Mouse (Mus musculus) bone marrow, adult 2 months (tissue): Measurements from ENCODE around the gene Tbcd. TPM values are rescaled to one million over a fixed set of nuclear protein-coding genes. Genes with fewer than 3 reads are reported as not detected.
A peak's percentile ranks its signal among the peaks of the same experiment; 100 is the strongest.

Experiments used
- H3K27ac ChIP-seq: fragments of 200-500 bp; 2 replicates; pipeline ENCODE4 v1.5.1; 2012; ENCODE audit warnings: low read depth, mild to moderate bottlenecking, control low read depth, inconsistent platforms, low read length; ENCODE audit not compliant: control insufficient read depth, poor library complexity, insufficient read depth
- H3K4me1 ChIP-seq: fragments of 200-500 bp; 2 replicates; pipeline ENCODE4 v1.6.1; 2011; ENCODE audit warnings: low read length; ENCODE audit not compliant: control insufficient read depth, insufficient read depth
- H3K4me3 ChIP-seq: fragments of 200-500 bp; replicated peaks from 2 replicates; pipeline ENCODE3; 2011; ENCODE audit warnings: mild to moderate bottlenecking, low read depth, low read length, control low read depth; ENCODE audit not compliant: control insufficient read depth
- CTCF ChIP-seq: fragments of 200-500 bp; IDR thresholded peaks from 2 replicates; pipeline ENCODE4 v1.5.1; 2011; ENCODE audit warnings: low read length, control low read depth; ENCODE audit not compliant: control insufficient read depth, insufficient read depth
- POLR2A ChIP-seq: fragments of 200-500 bp; IDR thresholded peaks from 2 replicates; pipeline ENCODE4 v1.6.1; 2011; ENCODE audit warnings: low read depth, mild to moderate bottlenecking, control low read depth, low read length, borderline replicate concordance; ENCODE audit not compliant: control insufficient read depth
- WGBS: fragments of 180-500 bp; shearing (Covaris S2); methylation state at CpG from one replicate; pipeline ENCODE4 v1.1.7; 2018; 5-methylcytosine and 5-hydroxymethylcytosine counted together
- polyA plus RNA-seq: library from polyadenylated mRNA; stranded (reverse); fragments of >200 nt; gene quantifications from 2 replicates; pipeline ENCODE4 v1.2.4, GENCODE M21; 2011; ENCODE audit warnings: low replicate concordance; ENCODE audit not compliant: missing spikeins, insufficient read depth, insufficient read length

Gene Tbcd
- polyA plus RNA-seq, 1 experiment, result 25.2 TPM

DNA sequence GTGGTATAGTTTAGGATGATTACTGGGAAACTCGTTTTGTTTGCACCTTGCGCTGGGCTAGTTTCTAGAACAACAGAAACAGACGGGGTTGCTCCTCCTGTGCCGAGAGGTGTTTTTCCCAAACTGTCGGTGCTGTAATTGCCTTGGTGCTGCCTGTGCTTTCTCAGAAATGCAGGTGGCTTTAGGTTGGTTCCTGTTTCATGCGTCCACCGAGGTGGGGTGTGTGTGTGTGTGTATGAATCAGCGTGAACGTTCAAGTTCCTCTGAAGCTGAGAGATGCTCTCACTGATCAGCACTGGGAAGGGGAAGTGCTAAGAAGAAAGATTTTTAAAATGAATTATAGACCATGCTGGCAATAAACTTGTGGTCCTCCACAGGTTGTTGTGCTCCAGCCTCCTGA, 34.1 kb downstream of the Tbcd start:
- no peaks in the 10 kb centered on the region for H3K4me1 ChIP-seq
- H3K27ac ChIP-seq, result peak overlapping the region; percentile 23; the same call in 1 of the 2 replicates
- no peak overlapping the region for H3K4me3 ChIP-seq
- 10% methylated on average over 9 of the region's 9 CpGs for WGBS
- no peak for TF ChIP-seq POLR2A
- no peak for TF ChIP-seq CTCF

- Histone ChIP-seq H3K4me1 (no peaks in the 10 kb centered on the region; the same call in 1 of the 2 replicates), H3K4me3 (no peak overlapping the region), H3K27ac (no peak overlapping the region)
- TF ChIP-seq CTCF, result no peak
- TF ChIP-seq POLR2A, result no peak
Measured at GRCm38 (mm10) chr11:121490651-121491050, 38.9 kb downstream of the Tbcd start.

GRCm38 (mm10) chr11:121500595-121500994, 48.8 kb downstream of the Tbcd start:
- H3K4me1 ChIP-seq, result no peaks in the 10 kb centered on the region
- TF ChIP-seq CTCF, result no peak
- no peak for TF ChIP-seq POLR2A
- no peak overlapping the region for H3K4me3 ChIP-seq
- no peak overlapping the region for H3K27ac ChIP-seq

DNA sequence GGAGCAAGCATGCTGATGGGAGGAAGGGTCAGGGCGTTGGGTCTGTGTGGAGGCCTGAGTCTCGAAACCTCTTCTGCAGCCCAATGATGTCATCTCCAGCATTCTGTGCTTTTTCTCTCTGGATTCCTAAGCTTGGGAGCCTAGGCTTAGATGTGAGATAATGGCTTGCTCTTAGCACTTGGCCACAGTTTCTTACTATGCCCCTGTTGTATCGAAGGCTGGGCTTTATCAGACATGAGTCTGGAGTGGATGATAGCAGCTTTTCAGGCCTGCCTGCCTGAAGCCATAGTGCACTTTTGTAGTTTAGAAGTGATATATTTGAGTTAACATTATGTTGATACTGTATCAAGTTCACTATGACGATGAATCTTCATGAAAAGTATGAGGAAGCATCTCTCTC, 49.8 kb downstream of the Tbcd start:
- 66% methylated on average over 4 of the region's 4 CpGs for WGBS
- H3K4me1 ChIP-seq, result no peaks in the 10 kb centered on the region

GRCm38 (mm10) chr11:121502000-121502860, 50.5 kb downstream of the Tbcd start:
- Histone ChIP-seq H3K4me1 (no peaks in the 10 kb centered on the region), H3K27ac (no peak overlapping the region), H3K4me3 (no peak overlapping the region)
- 75% methylated on average over 4 of the region's 4 CpGs for WGBS
- TF ChIP-seq CTCF (no peak), POLR2A (no peak)

More for the DNA sequence above, 49.8 kb downstream of the Tbcd start:
- no peak overlapping the region for H3K4me3 ChIP-seq
- TF ChIP-seq POLR2A (no peak), CTCF (no peak)
- H3K27ac ChIP-seq, result no peak overlapping the region

GRCm38 (mm10) chr11:121508478-121508877, 56.7 kb downstream of the Tbcd start:
- no peak for TF ChIP-seq CTCF
- no peak for TF ChIP-seq POLR2A
- Histone ChIP-seq H3K27ac (no peak overlapping the region), H3K4me1 (no peaks in the 10 kb centered on the region), H3K4me3 (no peak overlapping the region)
- WGBS, result 78% methylated on average over 4 of the region's 4 CpGs

- H3K4me1 ChIP-seq, result no peaks in the 10 kb centered on the region
- 84% methylated on average over 9 of the region's 9 CpGs for WGBS
- no peak overlapping the region for H3K27ac ChIP-seq
- TF ChIP-seq CTCF (no peak), POLR2A (no peak)
- no peak overlapping the region for H3K4me3 ChIP-seq
Measured at GRCm38 (mm10) chr11:121510512-121511246, 58.9 kb downstream of the Tbcd start.

- TF ChIP-seq CTCF, result no peak
- no peak for TF ChIP-seq POLR2A
- Histone ChIP-seq H3K27ac (no peak overlapping the region), H3K4me1 (peaks cover 3% of the 10 kb centered on the region), H3K4me3 (no peak overlapping the region)
- 90% methylated on average over 8 of the region's 8 CpGs for WGBS
Measured at GRCm38 (mm10) chr11:121512896-121513572, 61.3 kb downstream of the Tbcd start.

- no peak for TF ChIP-seq POLR2A
- TF ChIP-seq CTCF, result no peak
- 59% methylated on average over 9 of the region's 9 CpGs for WGBS
- Histone ChIP-seq H3K27ac (no peak overlapping the region), H3K4me1 (peaks cover 5% of the 10 kb centered on the region), H3K4me3 (no peak overlapping the region)
Measured at GRCm38 (mm10) chr11:121515996-121516395, 64.2 kb downstream of the Tbcd start.
